Mouse (Mus musculus): ENCODE results near the gene Slc12a5. TPM values are rescaled to one million over a fixed set of nuclear protein-coding genes. Genes with fewer than 3 reads are reported as not detected.

The Slc12a5 gene
- polyA plus RNA-seq, 1 experiment from 2014 or later = 1.0 TPM

- 16% methylated on average over 7 of the region's 7 CpGs for WGBS (ENCODE audit: insufficient replicate concordance)
- no peak for ATAC-seq (replicated peaks; ENCODE audit: insufficient number of reproducible peaks, low FRiP score, low TSS enrichment)
Measured at GRCm38 (mm10) chr2:164979749-164980148, 19.1 kb downstream of the Slc12a5 start.

GRCm38 (mm10) chr2:164985962-164986361 lies 25.4 kb downstream of the Slc12a5 start:
- WGBS (ENCODE audit: insufficient replicate concordance) = 72% methylated on average over 6 of the region's 6 CpGs
- no peak overlapping the region for H3K27ac ChIP-seq (ENCODE audit: low read depth, low read length)
- no peak overlapping the region for H3K9ac ChIP-seq (ENCODE audit: low read depth, low read length)
- H3K4me2 ChIP-seq = no peak overlapping the region
- no peak overlapping the region for H3K4me3 ChIP-seq (ENCODE audit: low read depth, low read length)
- no peaks in the 10 kb centered on the region for H3K4me1 ChIP-seq (ENCODE audit: control insufficient read depth, insufficient read depth, low read length)
- H3K27me3 ChIP-seq (ENCODE audit: control insufficient read depth, insufficient read depth, low read length) = peaks cover 7% of the 10 kb centered on the region
- no peak for ATAC-seq (replicated peaks; ENCODE audit: insufficient number of reproducible peaks, low FRiP score, low TSS enrichment)
- no peaks in the 10 kb centered on the region for H3K9me3 ChIP-seq (replicated peaks; ENCODE audit: control insufficient read depth, low read length)
- no peaks in the 10 kb centered on the region for H3K36me3 ChIP-seq (ENCODE audit: control insufficient read depth, insufficient read depth, low read length)

More at GRCm38 (mm10) chr2:164979749-164980148, 19.1 kb downstream of the Slc12a5 start:
- no peak overlapping the region for H3K4me2 ChIP-seq
- H3K27me3 ChIP-seq (ENCODE audit: control insufficient read depth, insufficient read depth, low read length) = peaks cover 8% of the 10 kb centered on the region
- no peaks in the 10 kb centered on the region for H3K9me3 ChIP-seq (replicated peaks; ENCODE audit: control insufficient read depth, low read length)
- no peak overlapping the region for H3K27ac ChIP-seq (ENCODE audit: low read depth, low read length)
- H3K4me3 ChIP-seq (ENCODE audit: low read depth, low read length) = no peak overlapping the region
- no peaks in the 10 kb centered on the region for H3K4me1 ChIP-seq (ENCODE audit: control insufficient read depth, insufficient read depth, low read length)
- H3K9ac ChIP-seq (ENCODE audit: low read depth, low read length) = no peak overlapping the region
- no peaks in the 10 kb centered on the region for H3K36me3 ChIP-seq (ENCODE audit: control insufficient read depth, insufficient read depth, low read length)

GRCm38 (mm10) chr2:164986371-164987027 lies 25.9 kb downstream of the Slc12a5 start:
- WGBS (ENCODE audit: insufficient replicate concordance) = 53% methylated on average over 14 of the region's 14 CpGs
- Histone ChIP-seq H3K27ac (ENCODE audit: low read depth, low read length) (no peak overlapping the region), H3K4me3 (ENCODE audit: low read depth, low read length) (no peak overlapping the region), H3K36me3 (ENCODE audit: control insufficient read depth, insufficient read depth, low read length) (no peaks in the 10 kb centered on the region), H3K27me3 (ENCODE audit: control insufficient read depth, insufficient read depth, low read length) (peaks cover 7% of the 10 kb centered on the region), H3K4me2 (no peak overlapping the region), H3K9ac (ENCODE audit: low read depth, low read length) (no peak overlapping the region), H3K4me1 (ENCODE audit: control insufficient read depth, insufficient read depth, low read length) (no peaks in the 10 kb centered on the region), H3K9me3 (replicated peaks; ENCODE audit: control insufficient read depth, low read length) (no peaks in the 10 kb centered on the region)
- ATAC-seq (replicated peaks; ENCODE audit: insufficient number of reproducible peaks, low FRiP score, low TSS enrichment) = no peak

- no peaks in the 10 kb centered on the region for H3K4me1 ChIP-seq (ENCODE audit: control insufficient read depth, insufficient read depth, low read length)
- ATAC-seq (replicated peaks; ENCODE audit: insufficient number of reproducible peaks, low FRiP score, low TSS enrichment) = no peak
- H3K27ac ChIP-seq (ENCODE audit: low read depth, low read length) = no peak overlapping the region
- H3K4me2 ChIP-seq = no peak overlapping the region
- no peak overlapping the region for H3K9ac ChIP-seq (ENCODE audit: low read depth, low read length)
- 57% methylated on average over 13 of the region's 13 CpGs for WGBS (ENCODE audit: insufficient replicate concordance)
- H3K27me3 ChIP-seq (ENCODE audit: control insufficient read depth, insufficient read depth, low read length) = peaks cover 7% of the 10 kb centered on the region
- H3K9me3 ChIP-seq (replicated peaks; ENCODE audit: control insufficient read depth, low read length) = no peaks in the 10 kb centered on the region
- no peaks in the 10 kb centered on the region for H3K36me3 ChIP-seq (ENCODE audit: control insufficient read depth, insufficient read depth, low read length)
- no peak overlapping the region for H3K4me3 ChIP-seq (ENCODE audit: low read depth, low read length)
Measured at GRCm38 (mm10) chr2:164988777-164989176, 28.2 kb downstream of the Slc12a5 start.

DNA sequence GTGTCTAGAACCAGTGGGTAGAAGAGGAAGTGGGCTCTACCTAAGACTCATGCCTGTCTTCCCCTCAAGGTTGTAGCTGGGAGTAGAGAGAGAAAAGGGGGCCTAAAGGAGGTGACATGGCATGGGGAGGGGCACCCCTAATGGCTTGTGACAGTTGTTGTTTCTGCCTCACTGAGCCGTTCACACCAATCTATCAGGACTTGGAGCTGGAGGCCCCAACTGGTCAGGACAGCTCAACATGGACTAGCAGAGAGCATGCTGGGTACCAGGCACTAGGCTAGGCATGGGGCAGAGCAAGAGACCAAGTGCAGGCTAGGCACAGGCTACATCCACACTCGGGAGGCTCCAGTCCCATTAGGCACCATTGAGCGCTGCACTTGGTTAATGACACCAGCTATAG lies 30.5 kb downstream of the Slc12a5 start:
- H3K36me3 ChIP-seq (ENCODE audit: control insufficient read depth, insufficient read depth, low read length) = no peaks in the 10 kb centered on the region
- 74% methylated on average over 3 of the region's 3 CpGs for WGBS (ENCODE audit: insufficient replicate concordance)
- no peak overlapping the region for H3K9ac ChIP-seq (ENCODE audit: low read depth, low read length)
- H3K27me3 ChIP-seq (ENCODE audit: control insufficient read depth, insufficient read depth, low read length) = peaks cover 24% of the 10 kb centered on the region
- H3K27ac ChIP-seq (ENCODE audit: low read depth, low read length) = no peak overlapping the region
- H3K4me1 ChIP-seq (ENCODE audit: control insufficient read depth, insufficient read depth, low read length) = no peaks in the 10 kb centered on the region; the same call in 1 of the 2 replicates
- H3K4me3 ChIP-seq (ENCODE audit: low read depth, low read length) = no peak overlapping the region
- no peak overlapping the region for H3K4me2 ChIP-seq
- ATAC-seq (replicated peaks; ENCODE audit: insufficient number of reproducible peaks, low FRiP score, low TSS enrichment) = no peak
- no peaks in the 10 kb centered on the region for H3K9me3 ChIP-seq (replicated peaks; ENCODE audit: control insufficient read depth, low read length)

GRCm38 (mm10) chr2:164991808-164992207 lies 31.2 kb downstream of the Slc12a5 start:
- no peak overlapping the region for H3K4me3 ChIP-seq (ENCODE audit: low read depth, low read length)
- H3K27ac ChIP-seq (ENCODE audit: low read depth, low read length) = no peak overlapping the region
- H3K4me2 ChIP-seq = no peak overlapping the region
- H3K4me1 ChIP-seq (ENCODE audit: control insufficient read depth, insufficient read depth, low read length) = no peaks in the 10 kb centered on the region; the same call in 1 of the 2 replicates
- 39% methylated on average over 10 of the region's 10 CpGs for whole genome bisulfite sequencing (ENCODE audit: insufficient replicate concordance)
- H3K9ac ChIP-seq (ENCODE audit: low read depth, low read length) = no peak overlapping the region
- no peaks in the 10 kb centered on the region for H3K9me3 ChIP-seq (replicated peaks; ENCODE audit: control insufficient read depth, low read length)
- no peaks in the 10 kb centered on the region for H3K36me3 ChIP-seq (ENCODE audit: control insufficient read depth, insufficient read depth, low read length)
- H3K27me3 ChIP-seq (ENCODE audit: control insufficient read depth, insufficient read depth, low read length) = peaks cover 27% of the 10 kb centered on the region
- no peak for ATAC-seq (replicated peaks; ENCODE audit: insufficient number of reproducible peaks, low FRiP score, low TSS enrichment)

GRCm38 (mm10) chr2:164994156-164994555 lies 33.6 kb downstream of the Slc12a5 start:
- Histone ChIP-seq H3K27ac (ENCODE audit: low read depth, low read length) (no peak overlapping the region), H3K27me3 (ENCODE audit: control insufficient read depth, insufficient read depth, low read length) (peaks cover 51% of the 10 kb centered on the region), H3K4me3 (ENCODE audit: low read depth, low read length) (no peak overlapping the region), H3K4me2 (no peak overlapping the region), H3K4me1 (ENCODE audit: control insufficient read depth, insufficient read depth, low read length) (peaks cover 15% of the 10 kb centered on the region), H3K9ac (ENCODE audit: low read depth, low read length) (no peak overlapping the region), H3K36me3 (ENCODE audit: control insufficient read depth, insufficient read depth, low read length) (no peaks in the 10 kb centered on the region), H3K9me3 (replicated peaks; ENCODE audit: control insufficient read depth, low read length) (no peaks in the 10 kb centered on the region)
- 81% methylated on average over 11 of the region's 11 CpGs for whole genome bisulfite sequencing (ENCODE audit: insufficient replicate concordance)
- no peak for ATAC-seq (replicated peaks; ENCODE audit: insufficient number of reproducible peaks, low FRiP score, low TSS enrichment)

DNA sequence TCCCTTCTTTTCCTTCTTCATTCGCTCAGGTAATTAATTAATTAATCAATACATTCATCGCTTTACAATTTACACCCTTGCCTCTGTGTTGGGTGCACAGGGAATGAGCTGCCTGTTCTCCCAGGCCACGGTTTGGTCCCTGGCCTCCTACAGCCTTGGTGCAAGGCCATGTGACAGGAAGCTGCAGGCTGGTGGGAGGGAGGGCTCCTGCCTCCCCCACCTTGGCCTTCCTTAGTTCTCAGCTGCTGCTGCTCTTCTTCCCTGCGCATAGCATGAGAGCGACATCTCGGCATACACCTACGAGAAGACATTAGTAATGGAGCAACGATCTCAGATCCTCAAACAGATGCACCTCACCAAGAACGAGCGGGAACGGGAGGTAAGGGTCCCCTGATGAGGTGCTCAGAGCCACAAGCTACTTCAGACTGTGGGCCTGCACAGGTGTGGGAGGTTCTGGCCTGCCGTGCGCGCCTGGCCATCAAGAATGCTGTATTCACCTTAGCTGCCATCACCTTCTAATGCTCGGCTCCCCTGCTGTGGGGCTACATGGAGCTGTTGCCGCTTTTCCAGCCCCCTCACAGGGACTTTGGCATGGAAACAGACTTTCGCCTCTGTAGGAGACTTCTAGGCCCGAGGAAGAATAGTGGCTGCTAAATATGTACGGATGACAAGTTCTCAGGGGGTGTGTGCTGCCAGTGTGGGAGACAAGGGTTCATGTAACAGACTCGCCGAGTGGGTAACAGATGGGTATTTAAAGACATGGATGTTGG lies 34.2 kb downstream of the Slc12a5 start:
- H3K9ac ChIP-seq (ENCODE audit: low read depth, low read length) = no peak overlapping the region
- peaks cover 51% of the 10 kb centered on the region for H3K27me3 ChIP-seq (ENCODE audit: control insufficient read depth, insufficient read depth, low read length)
- no peaks in the 10 kb centered on the region for H3K36me3 ChIP-seq (ENCODE audit: control insufficient read depth, insufficient read depth, low read length)
- H3K4me2 ChIP-seq = no peak overlapping the region
- no peaks in the 10 kb centered on the region for H3K9me3 ChIP-seq (replicated peaks; ENCODE audit: control insufficient read depth, low read length)
- H3K27ac ChIP-seq (ENCODE audit: low read depth, low read length) = no peak overlapping the region
- ATAC-seq (replicated peaks; ENCODE audit: insufficient number of reproducible peaks, low FRiP score, low TSS enrichment) = no peak
- peaks cover 15% of the 10 kb centered on the region for H3K4me1 ChIP-seq (ENCODE audit: control insufficient read depth, insufficient read depth, low read length)
- H3K4me3 ChIP-seq (ENCODE audit: low read depth, low read length) = no peak overlapping the region
- 47% methylated on average over 21 of the region's 21 CpGs for WGBS (ENCODE audit: insufficient replicate concordance)
